Mouse (Mus musculus): Measurements from ENCODE around the gene Rsc1a1.

The Rsc1a1 gene

DNA sequence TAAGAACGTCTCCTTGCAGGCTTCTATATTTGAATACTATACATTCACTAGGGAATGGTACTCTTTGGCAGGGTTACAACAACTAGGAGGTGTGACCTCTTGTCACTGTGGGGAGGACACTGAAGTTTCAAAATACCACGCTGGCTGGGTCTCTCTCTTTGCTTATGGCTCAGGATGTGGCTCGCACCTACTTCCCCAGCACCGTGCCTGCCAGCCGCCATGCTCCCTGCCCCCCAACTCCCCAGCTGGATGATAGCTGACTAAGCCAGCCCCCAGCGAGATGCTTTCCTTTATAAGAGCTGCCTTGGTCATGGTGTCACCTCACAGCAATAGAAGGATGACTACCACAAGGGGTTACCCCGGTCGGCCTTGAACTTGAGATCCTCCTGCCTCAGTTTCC lies 32.4 kb downstream of the Rsc1a1 start:
- DNase-seq: no peak

DNA sequence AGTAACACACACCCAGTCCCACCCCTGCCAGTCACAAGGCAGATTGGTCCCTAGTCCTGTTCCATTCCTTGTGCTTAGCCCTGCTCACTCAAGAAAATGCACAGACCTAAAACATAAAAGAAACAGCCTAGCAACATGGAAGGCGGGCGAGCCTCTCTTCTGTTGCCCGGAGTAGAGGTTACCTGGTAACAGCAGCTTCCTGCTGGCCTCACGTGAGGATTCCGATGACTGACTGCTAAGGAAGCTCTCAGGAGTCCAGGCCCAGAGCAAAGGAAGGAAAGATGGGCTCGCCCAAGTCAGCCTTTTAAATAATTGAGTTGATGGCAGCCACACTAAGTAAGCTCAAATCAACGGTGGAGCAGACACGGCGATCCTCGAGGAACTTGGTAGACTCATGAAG lies 33.5 kb downstream of the Rsc1a1 start:
- no peak for DNase-seq

DNA sequence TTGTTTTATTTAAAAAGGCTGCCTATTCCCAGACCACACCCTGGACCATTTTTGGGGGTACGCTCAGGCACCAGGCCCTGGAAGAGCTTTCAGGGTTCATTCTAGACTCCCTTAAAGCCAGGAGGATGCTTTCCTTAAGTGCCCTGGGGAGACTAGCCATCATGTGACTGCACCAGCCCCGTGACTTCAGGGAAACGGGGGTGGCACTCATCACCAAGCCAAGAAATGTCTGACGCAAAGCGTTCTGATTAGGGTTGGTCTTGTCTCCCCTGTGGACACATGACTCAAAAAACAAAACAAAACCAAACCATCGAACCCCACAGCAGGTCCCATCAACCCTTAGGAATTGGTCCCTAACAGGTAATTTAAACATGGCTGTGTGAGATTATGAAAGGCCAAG lies 34.1 kb downstream of the Rsc1a1 start:
- DNase-seq: no peak

DNA sequence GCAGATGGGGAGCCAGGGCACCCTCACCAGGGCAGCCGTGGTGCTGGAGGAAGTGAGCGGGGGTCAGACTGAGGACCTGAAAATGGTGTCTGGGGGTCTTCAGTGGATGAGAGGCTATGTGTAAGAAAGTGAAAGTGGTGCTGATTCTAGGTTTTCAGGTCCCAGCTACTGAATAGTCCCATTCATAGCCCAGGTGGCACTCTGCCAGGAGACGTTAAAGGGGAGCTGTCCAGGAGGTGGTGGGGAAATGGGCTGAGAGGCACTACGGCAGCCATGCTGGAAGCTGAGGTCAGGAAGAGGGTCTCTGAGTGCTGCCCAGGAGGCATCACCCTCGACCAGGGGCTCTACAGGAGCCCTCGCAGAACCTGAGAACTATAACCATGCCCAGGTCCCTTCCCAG lies 36.2 kb downstream of the Rsc1a1 start:
- DNase-seq: no peak

DNA sequence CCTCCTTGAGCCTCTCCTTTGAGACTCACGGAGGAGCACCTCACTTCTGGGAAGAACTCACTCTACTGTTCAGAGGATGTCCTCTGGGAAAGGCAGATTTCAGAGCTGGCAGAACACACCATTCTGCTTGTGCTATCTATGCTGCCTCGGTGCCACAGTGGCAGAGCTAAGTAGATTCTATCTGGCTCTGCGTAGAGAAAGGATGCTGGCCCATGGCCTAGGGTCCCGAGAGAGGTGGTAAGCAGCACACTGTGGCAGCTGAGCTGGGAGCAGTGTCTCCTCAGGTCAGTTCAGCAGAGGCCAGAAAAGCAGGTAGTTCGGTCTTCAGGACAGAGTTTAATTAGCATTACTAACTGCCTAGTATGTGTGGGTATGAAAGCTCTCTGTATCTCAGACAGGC lies 37.1 kb downstream of the Rsc1a1 start:
- DNase-seq: no peak

DNA sequence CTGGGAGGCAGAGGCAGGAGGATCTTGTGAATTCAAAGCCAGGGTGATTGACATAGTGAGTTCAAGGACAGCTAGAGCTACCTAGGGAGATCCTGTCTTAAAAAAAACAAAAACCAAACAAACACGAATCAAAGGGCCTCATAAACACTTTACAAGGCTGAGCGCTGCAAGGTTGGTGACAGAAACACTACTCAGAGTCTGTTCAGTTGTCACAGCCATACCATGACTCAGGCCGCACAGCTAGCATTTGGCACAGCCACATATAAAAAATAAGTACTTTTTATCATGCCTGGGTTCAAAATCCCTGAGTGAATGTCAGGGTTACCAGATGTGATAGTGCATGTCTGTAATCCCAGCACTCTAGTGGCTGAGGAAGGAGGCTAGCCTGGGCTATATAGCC lies 38.2 kb downstream of the Rsc1a1 start:
- no peak for DNase-seq

DNA sequence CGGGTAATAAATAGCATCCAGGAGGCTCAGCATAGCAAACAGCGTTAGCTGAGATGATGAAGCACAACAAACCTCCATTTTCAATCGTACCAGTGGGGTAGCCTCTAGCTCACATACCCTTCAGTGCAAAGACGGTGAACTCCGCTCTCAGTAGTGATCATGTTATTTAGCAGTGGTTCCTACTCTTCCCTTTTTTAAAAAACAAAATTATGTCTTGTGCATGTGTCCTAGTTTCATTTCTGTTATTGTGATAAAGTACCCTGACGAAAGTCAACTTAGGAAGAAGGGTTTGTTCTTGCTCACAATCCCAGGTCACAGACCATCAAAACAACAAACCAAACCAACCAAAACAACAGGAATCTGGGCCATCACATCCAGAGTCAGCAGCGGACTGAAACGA lies 39.4 kb downstream of the Rsc1a1 start:
- no peak for DNase-seq

DNA sequence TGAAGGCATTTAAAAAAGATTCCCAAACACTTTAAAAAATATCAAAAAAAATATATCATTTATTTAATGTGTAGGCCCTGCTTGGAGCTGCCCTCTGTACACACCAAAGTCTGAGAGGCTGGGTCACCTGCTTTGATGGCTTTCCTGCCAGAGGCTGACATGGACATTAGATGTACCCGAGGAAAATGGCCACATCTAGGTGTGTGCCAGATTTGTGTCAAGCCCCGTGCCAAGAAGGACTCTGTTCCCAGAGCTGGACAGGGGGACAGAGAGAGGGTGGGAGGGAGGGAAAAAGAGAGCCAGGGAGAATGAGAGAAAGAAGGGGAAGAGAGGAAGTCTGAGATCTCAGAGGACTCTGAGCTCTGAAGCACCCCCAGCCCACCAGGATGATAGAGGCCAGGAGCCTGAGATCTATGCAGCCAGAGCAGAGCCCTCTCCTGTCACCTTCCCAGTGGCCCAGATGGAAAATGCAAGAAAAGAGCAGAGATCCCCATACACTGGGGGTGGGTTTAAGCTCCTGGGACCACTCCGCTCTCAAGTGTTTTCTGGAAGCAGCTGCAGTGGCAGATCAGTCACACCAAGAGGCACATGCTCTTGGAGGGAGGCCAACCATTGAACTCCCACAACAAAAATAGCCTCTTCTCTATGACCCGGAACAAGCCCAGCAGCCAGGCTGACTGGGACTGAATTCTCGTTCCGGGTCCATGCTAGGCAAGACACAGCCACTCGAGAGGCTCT lies 42.1 kb downstream of the Rsc1a1 start:
- peak; percentile 71 to 80 for DNase-seq

DNA sequence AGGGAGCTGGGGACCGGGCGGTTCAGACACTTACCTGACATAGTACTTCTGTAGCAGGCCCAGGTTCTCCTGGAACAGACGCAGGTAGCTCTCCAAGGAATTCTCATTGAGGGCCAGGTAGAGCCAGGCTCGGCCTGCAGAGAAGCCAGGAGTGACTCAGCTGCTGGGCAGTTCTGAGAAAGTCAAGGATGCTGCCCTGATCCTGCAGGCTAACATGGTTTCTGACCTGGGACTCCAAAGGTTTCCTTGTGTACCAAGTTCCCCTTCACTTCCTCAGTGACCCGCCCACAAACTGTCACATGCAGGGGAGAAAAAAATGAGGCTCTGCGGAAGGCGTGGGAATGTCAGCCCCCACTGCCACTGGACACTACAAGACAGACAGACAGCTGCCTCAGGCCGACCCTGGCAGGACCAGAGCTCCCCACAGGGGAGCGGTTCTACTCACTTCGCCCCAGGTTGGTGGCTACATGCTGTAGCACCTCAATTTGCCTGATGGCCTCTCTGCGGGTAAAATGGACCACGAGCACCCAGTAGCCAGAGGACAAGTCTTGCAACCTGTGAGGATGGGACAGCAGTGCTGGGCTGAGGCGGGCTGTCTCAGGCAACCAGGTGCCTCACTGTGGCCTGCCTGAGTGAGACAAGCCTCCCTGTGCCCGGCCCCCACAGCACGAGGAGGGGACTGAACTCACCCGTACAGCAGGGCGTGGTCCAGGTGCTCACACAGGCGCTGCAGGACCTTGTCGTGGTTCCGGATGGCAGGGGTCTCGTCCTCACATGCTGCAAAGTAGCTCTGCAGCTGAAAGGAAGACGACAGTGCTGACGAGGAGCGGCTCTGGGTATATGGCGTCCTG lies 43.2 kb downstream of the Rsc1a1 start:
- DNase-seq: peak in 1 of 2 experiments; percentile 27

DNA sequence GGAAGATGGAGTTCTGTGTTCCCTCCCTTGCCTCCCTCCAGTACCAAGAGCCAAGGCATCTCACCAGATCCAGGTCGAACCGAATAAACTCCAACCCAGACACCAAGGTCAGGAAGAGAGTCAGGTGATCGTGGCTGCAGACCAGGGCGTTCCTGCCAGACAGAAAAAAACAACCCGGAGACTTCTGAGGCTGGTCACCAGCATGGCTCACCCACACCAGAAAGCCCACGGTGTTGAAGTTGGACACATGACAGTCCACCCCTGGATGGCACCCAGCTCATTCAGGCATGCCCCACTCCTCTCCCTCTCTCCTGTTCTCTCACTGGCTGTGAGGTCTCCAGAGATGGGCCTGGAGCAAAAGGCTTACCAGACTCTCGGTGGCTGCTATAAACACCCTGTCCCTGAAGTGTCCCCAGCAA lies 44.0 kb downstream of the Rsc1a1 start:
- peak in 1 of 2 experiments; percentile 37 for DNase-seq

DNA sequence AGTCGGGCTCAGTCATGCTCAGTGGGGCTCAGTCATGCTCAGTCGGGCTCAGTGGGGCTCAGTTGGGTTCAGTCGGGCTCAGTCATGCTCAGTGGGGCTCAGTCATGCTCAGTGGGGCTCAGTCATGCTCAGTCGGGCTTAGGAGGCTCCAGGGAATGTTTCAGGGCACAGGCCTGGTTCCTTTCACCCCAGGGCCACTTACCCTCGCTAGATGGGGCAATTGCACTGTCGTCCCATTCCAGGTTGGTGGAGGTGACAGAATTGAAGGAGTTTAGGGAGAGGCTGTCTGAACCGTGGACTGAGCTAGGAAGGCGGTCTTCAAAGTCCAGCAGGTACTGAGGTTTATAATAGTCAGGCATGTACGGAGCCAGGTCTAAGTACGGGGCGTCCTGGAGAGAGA lies 45.9 kb downstream of the Rsc1a1 start:
- no peak for DNase-seq

DNA sequence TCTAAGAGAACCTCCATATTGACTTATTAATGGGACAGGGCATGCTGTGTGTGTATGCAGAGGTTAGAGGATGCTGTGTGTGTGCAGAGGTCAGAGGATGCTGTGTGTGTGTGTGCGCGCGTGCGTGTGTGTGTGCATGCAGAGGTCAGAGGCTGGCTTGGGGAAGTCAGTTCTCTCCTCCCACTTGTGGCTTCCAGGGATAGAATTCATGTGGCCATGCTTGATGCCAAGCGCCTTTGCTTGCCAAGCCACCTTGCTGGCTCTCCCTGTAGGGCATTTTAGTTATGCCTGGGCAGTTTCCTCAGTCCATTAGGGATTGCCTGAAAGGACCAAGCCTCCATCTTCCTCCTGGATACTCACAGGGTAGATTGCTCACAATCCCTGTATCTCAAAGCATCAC lies 48.7 kb downstream of the Rsc1a1 start:
- no peak for DNase-seq

DNA sequence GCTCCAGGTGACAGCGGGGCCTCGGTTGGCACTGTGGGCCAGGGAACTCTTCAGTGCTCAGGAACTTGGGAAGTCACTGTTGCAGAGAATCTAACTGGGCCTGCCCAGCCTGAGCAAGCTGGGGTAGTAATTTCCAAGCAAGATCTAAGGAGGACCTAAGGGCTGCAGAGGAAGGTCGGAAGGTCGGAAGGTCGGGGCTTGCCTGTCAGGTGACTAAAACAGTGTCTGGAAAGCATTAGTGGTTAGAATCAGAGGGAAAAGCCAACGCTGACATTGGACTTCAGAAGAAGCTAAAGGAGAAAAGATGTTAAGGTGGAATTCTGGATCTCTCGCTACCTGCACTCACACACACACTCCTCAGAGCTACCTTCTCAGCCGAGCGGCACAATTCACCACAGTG lies 49.4 kb downstream of the Rsc1a1 start:
- peak in 1 of 2 experiments; percentile 15 for DNase-seq

Data from lung, postnatal 4 days (tissue).